Mouse (Mus musculus) stomach, embryonic 16.5 days (tissue): Measurements from ENCODE around the gene Pde11a. TPM values are rescaled to one million over a fixed set of nuclear protein-coding genes. Genes with fewer than 3 reads are reported as not detected.

Experiments
- microRNA-seq: library from miRNA; unstranded; fragments of <30 nt; microRNA quantifications from one replicate; pipeline ENCODE4, GENCODE M21; 2016
- polyA plus RNA-seq: library from polyadenylated mRNA; unstranded; fragments of >200 nt; fragmentation: Nextera tagmentation; extraction: Ambion mirVana; gene quantifications from 2 replicates; pipeline ENCODE4 v1.2.1, GENCODE M21; 2015

Pde11a gene
- polyA plus RNA-seq, 1 experiment from 2014 or later, result 0.08 TPM

Small RNA genes lying within 50 kb of the gene (microRNA-seq; reads per million reads assigned to microRNA genes)
- not detected for gene Gm44337

Other genes starting within 250 kb of the Pde11a start
- not detected in 2 replicates for gene Cyct, start 21.7 kb upstream of the Pde11a start, polyA plus RNA-seq
- 11.6 and 12.8 TPM in 2 replicates for gene Rbm45, start 31.2 kb upstream of the Pde11a start, polyA plus RNA-seq
- 8.6 and 9.9 TPM in 2 replicates for gene Osbpl6, start 67.7 kb upstream of the Pde11a start, polyA plus RNA-seq